Mouse (Mus musculus): ENCODE results near the gene Kpnb1. TPM values are rescaled to one million over a fixed set of nuclear protein-coding genes. Genes with fewer than 3 reads are reported as not detected.

Kpnb1 gene
- 28.5 and 32.9 TPM in 2 replicates for polyA plus RNA-seq (2015; fragmentation: Nextera tagmentation; extraction: Ambion mirVana)

GRCm38 (mm10) chr11:97187764-97188642, at the start of gene Kpnb1:
TSS of gene Kpnb1 (minus strand) at chr11:97187881.
- Histone ChIP-seq H3K4me2 (ENCODE audit: low read length) (peak within 1 kb of the TSS; percentile 91), H3K27ac (ENCODE audit: low read length) (peak within 1 kb of the TSS; percentile 97), H3K27me3 (ENCODE audit: control insufficient read depth, insufficient read depth, low read depth, low read length) (no peaks in the 10 kb centered on the region), H3K36me3 (ENCODE audit: control insufficient read depth, insufficient read depth, low read length) (peaks cover 12% of the 10 kb centered on the region), H3K9ac (ENCODE audit: low read depth, low read length) (peak within 1 kb of the TSS; percentile 86), H3K4me3 (ENCODE audit: low read depth, low read length) (peak within 1 kb of the TSS; percentile 94), H3K9me3 (replicated peaks; ENCODE audit: control insufficient read depth, low read length, poor library complexity, severe bottlenecking) (no peaks in the 10 kb centered on the region), H3K4me1 (ENCODE audit: control insufficient read depth, insufficient read depth, low read length) (peaks cover 26% of the 10 kb centered on the region)
- peak; percentile 97 for ATAC-seq
- under 1% methylated on average over 92 of the region's 101 CpGs for WGBS

DNA sequence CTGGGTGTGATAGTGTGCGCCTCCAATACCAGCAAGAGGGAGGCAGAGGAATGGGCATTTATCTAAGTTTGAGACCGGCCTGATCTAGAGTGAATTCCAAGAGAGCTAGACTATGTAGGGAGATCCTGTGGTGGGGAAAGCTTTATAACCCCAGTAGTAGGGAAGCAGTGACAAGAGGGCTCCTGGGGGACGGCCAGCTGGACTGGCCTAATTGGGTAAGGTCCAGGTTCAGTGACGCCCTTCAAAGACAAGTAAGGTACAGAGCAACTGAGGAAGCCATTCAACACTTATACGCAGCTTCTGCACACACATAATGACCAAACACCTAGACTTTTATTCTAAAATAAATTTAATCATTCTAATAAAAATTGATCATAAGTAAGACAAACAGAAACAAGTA, 44.8 kb upstream of the Kpnb1 start:
- peaks cover 23% of the 10 kb centered on the region for H3K36me3 ChIP-seq (ENCODE audit: control insufficient read depth, insufficient read depth, low read length)
- no peak for ATAC-seq
- no peaks in the 10 kb centered on the region for H3K27me3 ChIP-seq (ENCODE audit: control insufficient read depth, insufficient read depth, low read depth, low read length)
- H3K4me1 ChIP-seq (ENCODE audit: control insufficient read depth, insufficient read depth, low read length) = no peaks in the 10 kb centered on the region
- H3K4me3 ChIP-seq (ENCODE audit: low read depth, low read length) = no peak overlapping the region
- no peak overlapping the region for H3K4me2 ChIP-seq (ENCODE audit: low read length)
- WGBS = 93% methylated on average over 5 of the region's 5 CpGs
- no peak overlapping the region for H3K27ac ChIP-seq (ENCODE audit: low read length)
- no peak overlapping the region for H3K9ac ChIP-seq (ENCODE audit: low read depth, low read length)
- no peaks in the 10 kb centered on the region for H3K9me3 ChIP-seq (replicated peaks; ENCODE audit: control insufficient read depth, low read length, poor library complexity, severe bottlenecking)

GRCm38 (mm10) chr11:97229396-97229795, 41.7 kb upstream of the Kpnb1 start:
- no peaks in the 10 kb centered on the region for H3K27me3 ChIP-seq (ENCODE audit: control insufficient read depth, insufficient read depth, low read depth, low read length)
- no peak for ATAC-seq
- H3K27ac ChIP-seq (ENCODE audit: low read length) = no peak overlapping the region
- no peaks in the 10 kb centered on the region for H3K4me1 ChIP-seq (ENCODE audit: control insufficient read depth, insufficient read depth, low read length)
- H3K9ac ChIP-seq (ENCODE audit: low read depth, low read length) = no peak overlapping the region
- H3K4me3 ChIP-seq (ENCODE audit: low read depth, low read length) = no peak overlapping the region
- WGBS = 91% methylated on average over 2 of the region's 2 CpGs
- H3K9me3 ChIP-seq (replicated peaks; ENCODE audit: control insufficient read depth, low read length, poor library complexity, severe bottlenecking) = no peaks in the 10 kb centered on the region
- H3K4me2 ChIP-seq (ENCODE audit: low read length) = no peak overlapping the region
- H3K36me3 ChIP-seq (ENCODE audit: control insufficient read depth, insufficient read depth, low read length) = peaks cover 26% of the 10 kb centered on the region

DNA sequence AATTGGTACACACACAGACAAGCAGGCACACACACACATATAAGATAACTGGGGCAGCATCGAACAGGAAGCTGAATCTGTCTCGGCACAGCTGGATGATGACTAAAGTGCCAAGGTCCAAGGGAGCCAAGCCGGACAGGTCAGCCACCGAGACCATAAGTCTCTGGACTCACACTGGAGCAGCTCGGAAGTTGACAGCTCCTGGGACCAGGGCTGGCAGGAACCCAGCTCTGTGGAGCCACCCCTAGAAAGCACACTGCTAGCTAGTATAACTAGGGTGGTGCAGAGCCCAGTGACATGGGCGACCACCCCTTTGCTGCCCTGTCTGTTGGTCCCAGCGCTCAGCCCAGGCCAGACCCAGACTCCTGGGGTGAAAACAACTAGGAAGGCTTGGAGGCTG, 41.3 kb upstream of the Kpnb1 start:
- no peak overlapping the region for H3K4me2 ChIP-seq (ENCODE audit: low read length)
- peaks cover 26% of the 10 kb centered on the region for H3K36me3 ChIP-seq (ENCODE audit: control insufficient read depth, insufficient read depth, low read length)
- H3K9ac ChIP-seq (ENCODE audit: low read depth, low read length) = no peak overlapping the region
- no peak overlapping the region for H3K27ac ChIP-seq (ENCODE audit: low read length)
- H3K4me1 ChIP-seq (ENCODE audit: control insufficient read depth, insufficient read depth, low read length) = no peaks in the 10 kb centered on the region
- 94% methylated on average over 7 of the region's 7 CpGs for WGBS
- no peaks in the 10 kb centered on the region for H3K27me3 ChIP-seq (ENCODE audit: control insufficient read depth, insufficient read depth, low read depth, low read length)
- no peaks in the 10 kb centered on the region for H3K9me3 ChIP-seq (replicated peaks; ENCODE audit: control insufficient read depth, low read length, poor library complexity, severe bottlenecking)
- ATAC-seq = no peak
- no peak overlapping the region for H3K4me3 ChIP-seq (ENCODE audit: low read depth, low read length)

- Histone ChIP-seq H3K36me3 (ENCODE audit: control insufficient read depth, insufficient read depth, low read length) (peaks cover 36% of the 10 kb centered on the region), H3K4me3 (ENCODE audit: low read depth, low read length) (no peak overlapping the region), H3K9me3 (replicated peaks; ENCODE audit: control insufficient read depth, low read length, poor library complexity, severe bottlenecking) (no peaks in the 10 kb centered on the region), H3K27ac (ENCODE audit: low read length) (no peak overlapping the region), H3K4me2 (ENCODE audit: low read length) (no peak overlapping the region), H3K27me3 (ENCODE audit: control insufficient read depth, insufficient read depth, low read depth, low read length) (no peaks in the 10 kb centered on the region), H3K9ac (ENCODE audit: low read depth, low read length) (no peak overlapping the region), H3K4me1 (ENCODE audit: control insufficient read depth, insufficient read depth, low read length) (no peaks in the 10 kb centered on the region)
- WGBS = 100% methylated on average over 1 of the region's 1 CpGs
- ATAC-seq = no peak
Measured at GRCm38 (mm10) chr11:97226131-97226530, 38.5 kb upstream of the Kpnb1 start.

DNA sequence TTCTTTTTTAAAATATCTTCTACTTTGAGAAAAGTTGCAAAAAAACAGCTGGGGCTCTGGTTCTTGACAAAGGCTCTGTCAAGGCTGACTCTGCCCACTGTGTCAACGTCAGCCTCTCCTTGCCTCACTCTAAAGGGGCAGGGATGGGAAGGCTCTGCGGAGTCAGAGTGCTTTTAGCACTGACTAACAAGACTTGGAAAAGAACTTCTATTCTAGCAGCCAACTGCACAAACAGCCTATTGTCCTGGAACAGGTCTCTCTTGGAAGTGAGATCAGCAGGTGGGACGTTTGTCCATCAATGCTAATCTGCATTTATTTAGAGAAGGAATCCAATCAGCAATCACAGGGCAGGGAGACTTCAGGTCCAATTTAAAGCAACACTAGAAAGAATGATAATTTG, 35.8 kb upstream of the Kpnb1 start:
- Histone ChIP-seq H3K27me3 (ENCODE audit: control insufficient read depth, insufficient read depth, low read depth, low read length) (no peaks in the 10 kb centered on the region), H3K27ac (ENCODE audit: low read length) (no peak overlapping the region), H3K4me3 (ENCODE audit: low read depth, low read length) (no peak overlapping the region), H3K4me1 (ENCODE audit: control insufficient read depth, insufficient read depth, low read length) (no peaks in the 10 kb centered on the region), H3K9ac (ENCODE audit: low read depth, low read length) (no peak overlapping the region), H3K36me3 (ENCODE audit: control insufficient read depth, insufficient read depth, low read length) (peaks cover 40% of the 10 kb centered on the region), H3K9me3 (replicated peaks; ENCODE audit: control insufficient read depth, low read length, poor library complexity, severe bottlenecking) (no peaks in the 10 kb centered on the region), H3K4me2 (ENCODE audit: low read length) (no peak overlapping the region)
- ATAC-seq = no peak
- 33% methylated on average over 3 of the region's 3 CpGs for WGBS

GRCm38 (mm10) chr11:97221611-97222010, 33.9 kb upstream of the Kpnb1 start:
- no peak overlapping the region for H3K4me2 ChIP-seq (ENCODE audit: low read length)
- H3K9ac ChIP-seq (ENCODE audit: low read depth, low read length) = no peak overlapping the region
- H3K27me3 ChIP-seq (ENCODE audit: control insufficient read depth, insufficient read depth, low read depth, low read length) = no peaks in the 10 kb centered on the region
- no peak overlapping the region for H3K4me3 ChIP-seq (ENCODE audit: low read depth, low read length)
- ATAC-seq = no peak
- no peaks in the 10 kb centered on the region for H3K4me1 ChIP-seq (ENCODE audit: control insufficient read depth, insufficient read depth, low read length)
- no peak overlapping the region for H3K27ac ChIP-seq (ENCODE audit: low read length)
- no peaks in the 10 kb centered on the region for H3K9me3 ChIP-seq (replicated peaks; ENCODE audit: control insufficient read depth, low read length, poor library complexity, severe bottlenecking)
- peaks cover 49% of the 10 kb centered on the region for H3K36me3 ChIP-seq (ENCODE audit: control insufficient read depth, insufficient read depth, low read length)
- 97% methylated on average over 2 of the region's 2 CpGs for WGBS

GRCm38 (mm10) chr11:97220211-97220610, 32.5 kb upstream of the Kpnb1 start:
- Histone ChIP-seq H3K9ac (ENCODE audit: low read depth, low read length) (no peak overlapping the region), H3K36me3 (ENCODE audit: control insufficient read depth, insufficient read depth, low read length) (peaks cover 53% of the 10 kb centered on the region), H3K27ac (ENCODE audit: low read length) (no peak overlapping the region), H3K4me2 (ENCODE audit: low read length) (no peak overlapping the region), H3K27me3 (ENCODE audit: control insufficient read depth, insufficient read depth, low read depth, low read length) (no peaks in the 10 kb centered on the region), H3K4me1 (ENCODE audit: control insufficient read depth, insufficient read depth, low read length) (no peaks in the 10 kb centered on the region), H3K4me3 (ENCODE audit: low read depth, low read length) (no peak overlapping the region), H3K9me3 (replicated peaks; ENCODE audit: control insufficient read depth, low read length, poor library complexity, severe bottlenecking) (no peaks in the 10 kb centered on the region)
- no peak for ATAC-seq
- WGBS = 94% methylated on average over 3 of the region's 3 CpGs

- no peaks in the 10 kb centered on the region for H3K9me3 ChIP-seq (replicated peaks; ENCODE audit: control insufficient read depth, low read length, poor library complexity, severe bottlenecking)
- WGBS = 94% methylated on average over 5 of the region's 5 CpGs
- H3K27me3 ChIP-seq (ENCODE audit: control insufficient read depth, insufficient read depth, low read depth, low read length) = no peaks in the 10 kb centered on the region
- H3K27ac ChIP-seq (ENCODE audit: low read length) = no peak overlapping the region
- H3K4me2 ChIP-seq (ENCODE audit: low read length) = no peak overlapping the region
- ATAC-seq = no peak
- no peaks in the 10 kb centered on the region for H3K4me1 ChIP-seq (ENCODE audit: control insufficient read depth, insufficient read depth, low read length)
- no peak overlapping the region for H3K4me3 ChIP-seq (ENCODE audit: low read depth, low read length)
- peaks cover 53% of the 10 kb centered on the region for H3K36me3 ChIP-seq (ENCODE audit: control insufficient read depth, insufficient read depth, low read length)
- H3K9ac ChIP-seq (ENCODE audit: low read depth, low read length) = no peak overlapping the region
Measured at GRCm38 (mm10) chr11:97214411-97214810, 26.7 kb upstream of the Kpnb1 start.
